Mouse (Mus musculus) cerebellum, postnatal 10 days (tissue): ENCODE data around the gene Zfand6.

ENCODE experiments used
- DNase-seq, 2 experiments: peaks; one replicate each; pipeline ENCODE4 v3.0.0; 2021; ENCODE audit warnings: mixed read lengths in 2 of 2

Zfand6 gene

GRCm38 (mm10) chr7:84689251-84690100 lies at the start of gene Zfand6:
Gene Zfand6 (minus strand): TSS chr7:84689959.
- peak; percentile 100 for DNase-seq

- no peak for DNase-seq
Measured at GRCm38 (mm10) chr7:84736803-84737202, 47.0 kb upstream of the Zfand6 start.

GRCm38 (mm10) chr7:84733038-84733437 lies 43.3 kb upstream of the Zfand6 start:
- DNase-seq = peak; percentile 90 to 93

- DNase-seq = peak; percentile 21 to 30
Measured at GRCm38 (mm10) chr7:84732052-84732451, 42.3 kb upstream of the Zfand6 start.

GRCm38 (mm10) chr7:84731076-84731475 lies 41.3 kb upstream of the Zfand6 start:
- DNase-seq = no peak

- no peak for DNase-seq
Measured at GRCm38 (mm10) chr7:84722804-84723459, 33.2 kb upstream of the Zfand6 start.

GRCm38 (mm10) chr7:84710287-84710958 lies 20.7 kb upstream of the Zfand6 start:
- DNase-seq = no peak

GRCm38 (mm10) chr7:84706877-84707276 lies 17.1 kb upstream of the Zfand6 start:
- DNase-seq = no peak

GRCm38 (mm10) chr7:84690101-84690509 lies 346 bp upstream of the Zfand6 start:
- DNase-seq = no peak

- no peak for DNase-seq
Measured at GRCm38 (mm10) chr7:84687653-84688580, 1.8 kb downstream of the Zfand6 start.

GRCm38 (mm10) chr7:84686380-84686779 lies 3.4 kb downstream of the Zfand6 start:
- no peak for DNase-seq

GRCm38 (mm10) chr7:84684675-84685074 lies 5.1 kb downstream of the Zfand6 start:
- no peak for DNase-seq

- DNase-seq = no peak
Measured at GRCm38 (mm10) chr7:84681558-84681957, 8.2 kb downstream of the Zfand6 start.

- DNase-seq = no peak
Measured at GRCm38 (mm10) chr7:84680931-84681330, 8.8 kb downstream of the Zfand6 start.

GRCm38 (mm10) chr7:84680092-84680491 lies 9.7 kb downstream of the Zfand6 start:
- DNase-seq = no peak

- peak; percentile 79 for DNase-seq
Measured at GRCm38 (mm10) chr7:84679264-84679663, 10.5 kb downstream of the Zfand6 start.

GRCm38 (mm10) chr7:84673103-84673502 lies 16.7 kb downstream of the Zfand6 start:
- DNase-seq = peak; percentile 82 to 91

- no peak for DNase-seq
Measured at GRCm38 (mm10) chr7:84669554-84670152, 20.1 kb downstream of the Zfand6 start.

GRCm38 (mm10) chr7:84667946-84668345 lies 21.8 kb downstream of the Zfand6 start:
- peak; percentile 65 to 70 for DNase-seq

GRCm38 (mm10) chr7:84652740-84653139 lies 37.0 kb downstream of the Zfand6 start:
- no peak for DNase-seq

- no peak for DNase-seq
Measured at GRCm38 (mm10) chr7:84651987-84652321, 37.8 kb downstream of the Zfand6 start.
